Mouse (Mus musculus) kidney, adult 2 months (tissue): ENCODE results near the gene Ern2. TPM values are rescaled to one million over a fixed set of nuclear protein-coding genes. Genes with fewer than 3 reads are reported as not detected.

Experiments
- DNase-seq: peaks from one replicate; pipeline ENCODE4 v3.0.0; 2021
- H3K27ac ChIP-seq: fragments of 200-500 bp; 2 replicates; pipeline ENCODE4 v1.5.1; 2012; ENCODE audit warnings: low read depth, low read length, control low read depth, inconsistent platforms; ENCODE audit not compliant: insufficient read depth
- H3K27me3 ChIP-seq: fragments of 200-500 bp; replicated peaks from 2 replicates; pipeline ENCODE4 v1.6.1; 2012; ENCODE audit warnings: mild to moderate bottlenecking, moderate library complexity, low read length, inconsistent platforms; ENCODE audit not compliant: control insufficient read depth, insufficient read depth
- H3K36me3 ChIP-seq: fragments of 200-500 bp; 2 replicates; pipeline ENCODE4 v1.6.1; 2012; ENCODE audit warnings: mild to moderate bottlenecking, moderate library complexity, low read length, inconsistent platforms; ENCODE audit not compliant: control insufficient read depth, insufficient read depth
- H3K4me1 ChIP-seq: fragments of 200-500 bp; 2 replicates; pipeline ENCODE4 v1.6.1; 2011; ENCODE audit warnings: low read length; ENCODE audit not compliant: control insufficient read depth, insufficient read depth
- H3K4me3 ChIP-seq: fragments of 200-500 bp; 2 replicates; pipeline ENCODE4 v1.5.1; 2011; ENCODE audit warnings: mild to moderate bottlenecking, low read depth, low read length, control low read depth; ENCODE audit not compliant: insufficient read depth
- CTCF ChIP-seq: fragments of 200-500 bp; conservative IDR thresholded peaks from 2 replicates; pipeline ENCODE4 v1.5.1; 2011; ENCODE audit warnings: low read depth, mild to moderate bottlenecking, control low read depth, low read length, moderate library complexity, mixed read lengths; ENCODE audit not compliant: insufficient read depth, insufficient read length
- POLR2A ChIP-seq: fragments of 200-500 bp; IDR thresholded peaks from one replicate; pipeline ENCODE4 v1.6.1; 2011; ENCODE audit warnings: low read depth, low read length, control low read depth
- WGBS: fragments of 180-500 bp; shearing (Covaris S2); methylation state at CpG from one replicate; pipeline ENCODE4 v1.1.7; 2018; 5-methylcytosine and 5-hydroxymethylcytosine counted together
- polyA plus RNA-seq: library from polyadenylated mRNA; depleted of rRNA; stranded (reverse); fragments of >200 nt; gene quantifications from 2 replicates; pipeline ENCODE4 v1.2.3, GENCODE M21; 2012

Gene Ern2
- polyA plus RNA-seq, 1 experiment = 0.16 TPM

DNA sequence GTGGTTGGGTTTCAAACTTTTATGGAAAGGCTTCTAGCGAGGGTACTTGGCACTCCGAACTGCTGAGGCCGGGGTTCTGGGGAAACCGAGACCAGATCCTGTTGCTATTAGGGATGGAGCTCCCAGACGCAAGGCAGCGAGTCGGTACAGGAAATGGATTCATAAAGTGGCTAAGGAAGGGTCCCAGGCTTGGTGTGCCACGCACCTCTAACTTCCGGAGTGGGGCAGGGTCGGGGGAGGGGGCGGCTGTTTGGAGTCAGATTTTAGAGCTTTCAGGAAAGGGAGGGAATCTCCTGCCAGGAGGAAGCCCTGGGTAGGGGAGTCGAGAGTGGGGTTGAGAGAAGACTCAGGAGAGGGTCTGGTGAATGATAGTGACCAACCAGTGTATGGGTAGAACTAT lies 26.0 kb downstream of the Ern2 start:
- TF ChIP-seq CTCF = no peak
- TF ChIP-seq POLR2A = no peak
- 4% methylated on average over 12 of the region's 12 CpGs for WGBS
- Histone ChIP-seq H3K4me3 (no peak overlapping the region), H3K27ac (no peak overlapping the region), H3K4me1 (no peaks in the 10 kb centered on the region), H3K27me3 (no peaks in the 10 kb centered on the region), H3K36me3 (no peaks in the 10 kb centered on the region)
- no peak for DNase-seq

DNA sequence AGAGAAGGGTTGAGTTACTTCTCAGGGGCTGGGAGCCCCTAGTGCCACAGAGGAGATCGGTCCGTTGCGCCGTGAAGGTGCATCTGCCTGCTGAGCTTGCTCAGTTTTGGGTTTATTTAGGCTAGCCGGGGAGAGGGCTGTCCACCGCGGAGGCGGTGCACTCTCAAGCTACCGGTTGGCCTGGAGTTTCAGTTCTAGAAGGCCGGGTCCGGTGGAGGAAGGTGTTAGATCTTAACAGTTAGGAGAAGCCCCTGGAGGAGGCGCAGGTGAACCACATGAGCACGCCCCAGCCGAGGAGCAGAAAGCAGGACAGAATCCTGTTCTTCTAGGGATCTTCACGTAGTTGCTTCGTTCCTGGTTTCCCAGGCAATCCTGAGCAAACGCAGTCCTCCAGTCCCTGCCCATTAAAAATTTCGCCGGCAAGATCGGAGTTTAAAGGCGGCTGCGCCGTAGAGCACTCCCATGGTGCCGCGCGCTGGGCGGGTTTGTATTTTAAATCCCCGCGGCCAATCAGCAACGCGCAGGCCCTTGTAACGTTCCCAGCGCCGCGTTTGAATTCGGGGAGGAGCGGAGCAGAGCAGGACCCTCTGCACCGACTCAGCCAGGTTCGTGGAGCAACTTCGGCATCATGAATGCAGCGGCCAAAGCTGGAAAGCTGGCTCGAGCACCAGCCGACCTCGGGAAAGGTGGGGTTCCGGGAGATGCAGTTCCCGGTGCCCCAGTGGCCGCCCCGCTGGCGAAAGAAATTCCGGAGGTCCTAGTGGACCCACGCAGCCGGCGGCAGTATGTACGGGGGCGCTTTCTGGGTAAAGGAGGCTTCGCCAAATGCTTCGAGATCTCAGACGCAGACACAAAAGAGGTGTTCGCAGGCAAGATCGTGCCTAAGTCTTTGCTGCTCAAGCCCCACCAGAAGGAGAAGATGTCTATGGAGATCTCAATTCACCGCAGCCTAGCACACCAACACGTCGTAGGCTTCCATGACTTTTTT lies 26.8 kb downstream of the Ern2 start, which contains the start of gene Plk1:
Plk1 (plus strand) TSS at position 525 of the 988 bp plus-strand sequence.
- under 1% methylated on average over 63 of the region's 63 CpGs for WGBS
- H3K27me3 ChIP-seq = no peaks in the 10 kb centered on the region
- no peak for TF ChIP-seq CTCF
- TF ChIP-seq POLR2A = no peak
- DNase-seq = peak; percentile 88
- no peaks in the 10 kb centered on the region for H3K36me3 ChIP-seq
- peak within 1 kb of the TSS; percentile 6; the same call in 1 of the 2 replicates for H3K27ac ChIP-seq
- no peaks in the 10 kb centered on the region for H3K4me1 ChIP-seq
- H3K4me3 ChIP-seq = peak within 1 kb of the TSS; percentile 77

DNA sequence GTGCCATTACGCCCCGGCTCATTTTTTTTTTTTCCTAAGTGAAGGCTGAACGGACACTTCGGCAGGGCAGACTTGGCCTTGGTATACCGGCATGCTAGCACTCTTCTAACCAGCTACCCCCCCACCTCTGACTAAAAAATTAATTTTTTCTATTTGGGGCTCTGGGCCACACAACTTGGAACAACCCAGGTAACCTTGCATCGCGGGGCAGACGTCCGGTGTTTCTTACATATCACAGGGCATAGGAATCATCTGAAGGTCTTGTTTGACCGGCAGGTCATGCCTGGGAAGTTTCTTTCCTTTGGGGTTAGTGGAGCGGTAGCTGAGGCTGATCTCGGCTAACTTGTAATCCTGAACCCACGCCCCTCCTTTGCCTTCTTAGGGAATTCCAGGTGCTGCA lies 27.5 kb downstream of the Ern2 start:
- Histone ChIP-seq H3K4me3 (peak overlapping the region; percentile 77), H3K36me3 (no peaks in the 10 kb centered on the region), H3K27me3 (no peaks in the 10 kb centered on the region), H3K27ac (no peak overlapping the region), H3K4me1 (no peaks in the 10 kb centered on the region)
- no peak for TF ChIP-seq CTCF
- no peak for TF ChIP-seq POLR2A
- WGBS = 4% methylated on average over 13 of the region's 13 CpGs
- peak; percentile 9 for DNase-seq

DNA sequence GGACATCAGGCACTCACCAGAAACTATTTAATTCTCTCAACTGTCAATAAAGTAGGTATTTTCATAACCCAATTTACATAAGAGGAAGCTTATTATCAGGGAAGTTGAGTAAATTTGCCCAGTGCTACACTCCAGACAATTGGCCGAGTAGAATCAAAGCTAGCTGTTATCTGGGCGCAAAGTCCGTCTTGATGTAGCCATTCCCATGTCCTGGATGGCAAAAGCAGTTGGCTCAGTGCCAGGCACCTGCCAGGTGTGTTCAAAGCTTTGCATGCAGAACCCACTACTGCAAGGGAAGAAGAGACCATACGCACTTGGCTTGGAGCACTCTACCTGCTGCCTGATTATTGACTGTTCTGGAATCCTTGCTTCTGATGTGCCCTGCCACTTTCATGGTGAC lies 33.5 kb downstream of the Ern2 start:
- no peak for DNase-seq
- H3K4me1 ChIP-seq = no peaks in the 10 kb centered on the region
- WGBS = 73% methylated on average over 4 of the region's 4 CpGs
- no peak overlapping the region for H3K4me3 ChIP-seq
- no peaks in the 10 kb centered on the region for H3K27me3 ChIP-seq
- TF ChIP-seq CTCF (no peak), POLR2A (no peak)
- peaks cover 2% of the 10 kb centered on the region for H3K36me3 ChIP-seq
- H3K27ac ChIP-seq = no peak overlapping the region

GRCm38 (mm10) chr7:122140991-122141390 lies 45.0 kb downstream of the Ern2 start:
- Histone ChIP-seq H3K27ac (no peak overlapping the region), H3K27me3 (no peaks in the 10 kb centered on the region), H3K36me3 (peaks cover 19% of the 10 kb centered on the region), H3K4me1 (no peaks in the 10 kb centered on the region; the same call in 1 of the 2 replicates), H3K4me3 (no peak overlapping the region)
- DNase-seq = peak; percentile 82
- TF ChIP-seq POLR2A (no peak), CTCF (no peak)

DNA sequence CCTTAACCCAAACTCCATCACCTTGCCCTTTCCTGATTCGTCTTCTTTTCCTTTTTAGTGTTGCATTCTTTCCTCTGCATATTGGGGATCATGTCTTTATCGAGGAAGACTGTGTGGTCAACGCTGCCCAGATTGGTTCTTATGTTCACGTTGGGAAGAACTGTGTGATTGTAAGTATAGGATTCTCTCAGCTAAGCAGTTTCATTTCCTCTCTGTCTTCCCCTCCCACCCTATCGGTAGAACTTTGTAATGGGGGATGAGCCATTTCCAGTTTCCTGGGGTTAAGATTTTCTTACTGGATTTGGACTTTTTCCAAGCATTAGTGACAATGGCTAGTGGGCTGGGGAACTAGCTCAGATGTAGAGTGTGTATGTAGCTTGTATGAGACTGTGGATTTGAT lies 47.8 kb downstream of the Ern2 start:
- H3K27ac ChIP-seq = no peak overlapping the region
- H3K27me3 ChIP-seq = no peaks in the 10 kb centered on the region
- no peak for DNase-seq
- 86% methylated on average over 5 of the region's 5 CpGs for WGBS
- no peak overlapping the region for H3K4me3 ChIP-seq
- TF ChIP-seq CTCF = no peak
- TF ChIP-seq POLR2A = no peak
- H3K4me1 ChIP-seq = peaks cover 6% of the 10 kb centered on the region; the same call in 1 of the 2 replicates
- peaks cover 16% of the 10 kb centered on the region for H3K36me3 ChIP-seq

- Histone ChIP-seq H3K27me3 (no peaks in the 10 kb centered on the region), H3K4me3 (no peak overlapping the region), H3K36me3 (peaks cover 14% of the 10 kb centered on the region), H3K4me1 (peaks cover 6% of the 10 kb centered on the region; the same call in 1 of the 2 replicates), H3K27ac (no peak overlapping the region)
- peak; percentile 80 for DNase-seq
- no peak for TF ChIP-seq POLR2A
- no peak for TF ChIP-seq CTCF
Observed at GRCm38 (mm10) chr7:122137071-122137470, 48.9 kb downstream of the Ern2 start.
